ENCODE assay signal across 25 mouse cellular contexts in genomic region chr11:116511301-116511868, GRCm38 (mm10). TPM values are rescaled to one million over a fixed set of nuclear protein-coding genes. Genes with fewer than 3 reads are reported as not detected.
DNase-seq lines count a peak whose midpoint lies in the region; ATAC-seq and TF ChIP-seq lines count a peak whose summit lies in the region.
"Had no signal": no experiment of that assay in that cellular context is flagged by ENCODE, and none has a peak within 500 bp of the region (broad histone marks: within the 10 kb centered on the region; RNA-seq: fewer than 3 reads in every experiment).

No protein-coding gene starts in this region.

- peaks cover 7% of the 10 kb centered on the region for H3K4me1 ChIP-seq in liver, postnatal 0 days (ENCODE audit: insufficient read depth)
- peaks cover 8% of the 10 kb centered on the region for H3K4me1 ChIP-seq in midbrain, embryonic 15.5 days

- H3K36me3 ChIP-seq in liver, postnatal 0 days (replicated peaks; ENCODE audit: insufficient read depth, low read length): no peaks in the 10 kb centered on the region
- no peaks in the 10 kb centered on the region for H3K36me3 ChIP-seq in midbrain, embryonic 15.5 days (replicated peaks)
- H3K36me3 ChIP-seq: embryonic facial prominence, embryonic 13.5 days; hindbrain, embryonic 13.5 days; kidney, embryonic 15.5 days; neural tube, embryonic 15.5 days; stomach, embryonic 15.5 days had no signal

- DNase-seq in A20 (ENCODE audit: low read depth, low spot score) (peak; percentile 24), liver (peak; percentile 83)
- DNase-seq in c-Kit-negative CD71-positive TER-119-positive erythroid progenitor cells, embryonic 14.5 days (ENCODE audit: low read depth, low spot score): peak; percentile 57
- peak; percentile 64 for DNase-seq in liver, postnatal 0 days
- no peak for DNase-seq in heart, postnatal 4 days
- no peak for DNase-seq in right cerebral cortex, adult 2 months (ENCODE audit: low spot score in 2 of 2)
- DNase-seq: adrenal gland, adult 2 months; cerebellum, adult 9-11 months; gastrocnemius, adult 2 months; heart, postnatal 10 days; kidney, postnatal 4 days; layer of hippocampus, adult 9-11 months; midbrain, embryonic 14.5 days; thymus, adult 2 months had no signal

- no peak overlapping the region for H3K4me2 ChIP-seq in liver, postnatal 0 days (ENCODE audit: low read depth, low read length)
- H3K4me2 ChIP-seq in midbrain, embryonic 15.5 days: no peak overlapping the region
- H3K4me2 ChIP-seq: embryonic facial prominence, embryonic 13.5 days; heart, embryonic 11.5 days; hindbrain, embryonic 13.5 days; kidney, embryonic 15.5 days; neural tube, embryonic 15.5 days; stomach, embryonic 15.5 days had no signal

- TF ChIP-seq CTCF in liver, postnatal 0 days (IDR thresholded peaks at IDR 0.05; ENCODE audit: low read depth): no peak

- H3K27ac ChIP-seq in liver, postnatal 0 days (ENCODE audit: low read depth): no peak overlapping the region
- no peak overlapping the region for H3K27ac ChIP-seq in midbrain, embryonic 15.5 days
- H3K27ac ChIP-seq: embryonic facial prominence, embryonic 13.5 days; gastrocnemius, adult 2 months; hindbrain, embryonic 13.5 days; kidney, embryonic 15.5 days; neural tube, embryonic 15.5 days; stomach, embryonic 15.5 days had no signal

- no peak for TF ChIP-seq EP300 in liver, postnatal 0 days (IDR thresholded peaks at IDR 0.05; ENCODE audit: low read depth)

- ATAC-seq in liver, postnatal 0 days: peak; percentile 44; the same call in 1 of the 2 replicates
- no peak for ATAC-seq in midbrain, embryonic 15.5 days (replicated peaks)
- ATAC-seq: intestine, postnatal 0 days had no signal

- 51% methylated on average over 7 of the region's 7 CpGs for WGBS in liver, postnatal 0 days (ENCODE audit: insufficient replicate concordance)
- WGBS in midbrain, embryonic 15.5 days: 77% methylated on average over 7 of the region's 7 CpGs

- no peaks in the 10 kb centered on the region; the same call in 1 of the 2 replicates for H3K9me3 ChIP-seq in liver, postnatal 0 days (ENCODE audit: low read length)
- no peaks in the 10 kb centered on the region for H3K9me3 ChIP-seq in midbrain, embryonic 15.5 days
- H3K9me3 ChIP-seq: embryonic facial prominence, embryonic 13.5 days; kidney, embryonic 15.5 days; neural tube, embryonic 15.5 days; stomach, embryonic 15.5 days had no signal

- no peak overlapping the region for H3K4me3 ChIP-seq in liver, postnatal 0 days (ENCODE audit: low read depth, low read length)
- no peak overlapping the region for H3K4me3 ChIP-seq in midbrain, embryonic 15.5 days
- H3K4me3 ChIP-seq: embryonic facial prominence, embryonic 13.5 days; gastrocnemius, adult 2 months; hindbrain, embryonic 13.5 days; kidney, embryonic 15.5 days; myocyte; neural tube, embryonic 15.5 days; stomach, embryonic 15.5 days had no signal

- H3K9ac ChIP-seq in liver, postnatal 0 days (replicated peaks): no peak overlapping the region
- H3K9ac ChIP-seq in midbrain, embryonic 15.5 days: no peak overlapping the region
- H3K9ac ChIP-seq: embryonic facial prominence, embryonic 13.5 days; hindbrain, embryonic 13.5 days; kidney, embryonic 15.5 days; neural tube, embryonic 15.5 days; stomach, embryonic 15.5 days had no signal

- 0 out of 2 replicates have a peak, but pooled peaks cover 7% of the 10 kb centered on the region for H3K27me3 ChIP-seq in liver, postnatal 0 days (ENCODE audit: insufficient read depth, low read length)
- H3K27me3 ChIP-seq in midbrain, embryonic 15.5 days (replicated peaks): no peaks in the 10 kb centered on the region
- H3K27me3 ChIP-seq: neural tube, embryonic 15.5 days; stomach, embryonic 15.5 days had no signal

RNA-seq across cellular contexts. Expression of gene Prpsap1, which starts 17.4 kb away (rescaled TPM):
- 64.4 and 67.4 TPM in 2 replicates for polyA plus RNA-seq in liver, postnatal 0 days (2015; fragmentation: Nextera tagmentation; extraction: Ambion mirVana)
- 10 to 100 TPM; 53.6 to 55.5 TPM for total RNA-seq in heart, postnatal 4 days (2021)
- 199 and 200 TPM in 2 replicates for polyA plus RNA-seq in midbrain, embryonic 15.5 days (2015; fragmentation: Nextera tagmentation; extraction: Ambion mirVana)

RNA-seq across cellular contexts. Expression of gene Sphk1, which starts 19.3 kb away (rescaled TPM):
- 15.5 and 17.4 TPM in 2 replicates for polyA plus RNA-seq in liver, postnatal 0 days (2015; fragmentation: Nextera tagmentation; extraction: Ambion mirVana)
- total RNA-seq in heart, postnatal 4 days (2021): 1 to 10 TPM; 4.6 to 5.1 TPM
- 5.3 and 7.3 TPM in 2 replicates for polyA plus RNA-seq in midbrain, embryonic 15.5 days (2015; fragmentation: Nextera tagmentation; extraction: Ambion mirVana)

RNA-seq across cellular contexts. Expression of gene Qrich2, which starts 45.3 kb away (rescaled TPM):
- 0.06 TPM in 1 of 2 replicates, not detected in the other for polyA plus RNA-seq in liver, postnatal 0 days (2015; fragmentation: Nextera tagmentation; extraction: Ambion mirVana)
- under 1 TPM in 1 of 2 experiments, not detected in 1; 0.05 TPM for total RNA-seq in heart, postnatal 4 days (2021)
- polyA plus RNA-seq in midbrain, embryonic 15.5 days (2015; fragmentation: Nextera tagmentation; extraction: Ambion mirVana): not detected in 2 replicates
- total RNA-seq: adrenal gland, adult 2 months; heart, postnatal 10 days; left cerebral cortex, postnatal 14 days had no signal
- polyA plus RNA-seq: lung, embryonic 16.5 days; midbrain, embryonic 14.5 days; myocyte; neural tube, embryonic 15.5 days had no signal

Comparison
In these comparisons a context has a peak if more than half of its experiments do, and no peak if none do; other contexts are left out.
1. DNase-seq: peak in A20 (single experiment), c-Kit-negative CD71-positive TER-119-positive erythroid progenitor cells, embryonic 14.5 days (single experiment), liver (single experiment) and liver, postnatal 0 days (single experiment); none in heart, postnatal 4 days (single experiment) and right cerebral cortex, adult 2 months (0 of 2).